Mouse (Mus musculus) kidney, embryonic 16.5 days (tissue): ENCODE measurements around the gene Dapk3. TPM values are rescaled to one million over a fixed set of nuclear protein-coding genes. Genes with fewer than 3 reads are reported as not detected.
A peak's percentile ranks its signal among the peaks of the same experiment; 100 is the strongest.
"Not testable (repeated sequence)": the region's sequence is repeated elsewhere in the genome, so short reads cannot be mapped to it uniquely, and the experiment has no call there.

ENCODE experiments used
- ATAC-seq: fragments of 200-750 bp; cut with Nextera tagmentation; 2 replicates; pipeline ENCODE4 v1.8.0; 2017; ENCODE audit warnings: moderate TSS enrichment; ENCODE audit not compliant: low FRiP score, low TSS enrichment
- H3K27ac ChIP-seq: fragments of 300-500 bp; sonication (generic); 2 replicates; pipeline ENCODE4 v1.5.1; 2014; ENCODE audit warnings: low read length
- H3K27me3 ChIP-seq: fragments of 300-500 bp; sonication (generic); 2 replicates; pipeline ENCODE4 v1.6.1; 2014; ENCODE audit warnings: low read length, control low read depth, mixed read lengths; ENCODE audit not compliant: insufficient read depth
- H3K36me3 ChIP-seq: fragments of 300-500 bp; sonication (generic); 2 replicates; pipeline ENCODE4 v1.6.1; 2014; ENCODE audit warnings: low read length, control low read depth, mixed read lengths; ENCODE audit not compliant: insufficient read depth
- H3K4me1 ChIP-seq: fragments of 300-500 bp; sonication (generic); 2 replicates; pipeline ENCODE4 v1.6.1; 2014; ENCODE audit warnings: low read length, control low read depth, mixed read lengths; ENCODE audit not compliant: insufficient read depth
- H3K4me2 ChIP-seq: fragments of 300-500 bp; sonication (generic); replicated peaks from 2 replicates; pipeline ENCODE4 v1.6.1; 2014; ENCODE audit warnings: low read depth, low read length
- H3K4me3 ChIP-seq: fragments of 300-500 bp; sonication (generic); 2 replicates; pipeline ENCODE4 v1.5.1; 2014; ENCODE audit warnings: mild to moderate bottlenecking, low read length
- H3K9ac ChIP-seq: fragments of 300-500 bp; sonication (generic); replicated peaks from 2 replicates; pipeline ENCODE4 v1.6.1; 2014; ENCODE audit warnings: low read length
- H3K9me3 ChIP-seq: fragments of 300-500 bp; sonication (generic); 2 replicates; pipeline ENCODE4 v1.6.1; 2016; ENCODE audit warnings: low read length, control low read depth
- WGBS: fragments of 180-500 bp; shearing (Covaris S2); extraction: QIAGEN DNeasy Blood & Tissue Kit; methylation state at CpG from one replicate; pipeline ENCODE4 v1.1.7; 2014; 5-methylcytosine and 5-hydroxymethylcytosine counted together
- polyA plus RNA-seq: library from polyadenylated mRNA; unstranded; fragments of >200 nt; fragmentation: Nextera tagmentation; extraction: Ambion mirVana; gene quantifications from 2 replicates; pipeline ENCODE4 v1.2.1, GENCODE M21; 2015

The Dapk3 gene
- polyA plus RNA-seq, 1 experiment from 2014 or later: 39.3 TPM

GRCm38 (mm10) chr10:81176466-81177271 lies 6.1 kb upstream of the Dapk3 start, which contains the start of gene Eef2:
Eef2 (plus strand) TSS chr10:81176631.
- Histone ChIP-seq H3K4me1 (peaks cover 46% of the 10 kb centered on the region), H3K27me3 (no peaks in the 10 kb centered on the region), H3K9me3 (no peaks in the 10 kb centered on the region), H3K9ac (peak within 1 kb of the TSS; percentile 99), H3K36me3 (peaks cover 45% of the 10 kb centered on the region), H3K27ac (peak within 1 kb of the TSS; percentile 91), H3K4me3 (peak within 1 kb of the TSS; percentile 100), H3K4me2 (peak within 1 kb of the TSS; percentile 97)
- peak; percentile 85 for ATAC-seq
- under 1% methylated on average over 77 of the region's 77 CpGs for WGBS

GRCm38 (mm10) chr10:81177491-81177925 lies 5.3 kb upstream of the Dapk3 start:
- Histone ChIP-seq H3K27me3 (no peaks in the 10 kb centered on the region), H3K9ac (peak overlapping the region; percentile 99), H3K36me3 (peaks cover 53% of the 10 kb centered on the region), H3K4me1 (peaks cover 46% of the 10 kb centered on the region), H3K4me2 (peak overlapping the region; percentile 97), H3K27ac (peak overlapping the region; percentile 91), H3K4me3 (peak overlapping the region; percentile 100), H3K9me3 (no peaks in the 10 kb centered on the region)
- 4% methylated on average over 16 of the region's 16 CpGs for WGBS
- no peak for ATAC-seq

DNA sequence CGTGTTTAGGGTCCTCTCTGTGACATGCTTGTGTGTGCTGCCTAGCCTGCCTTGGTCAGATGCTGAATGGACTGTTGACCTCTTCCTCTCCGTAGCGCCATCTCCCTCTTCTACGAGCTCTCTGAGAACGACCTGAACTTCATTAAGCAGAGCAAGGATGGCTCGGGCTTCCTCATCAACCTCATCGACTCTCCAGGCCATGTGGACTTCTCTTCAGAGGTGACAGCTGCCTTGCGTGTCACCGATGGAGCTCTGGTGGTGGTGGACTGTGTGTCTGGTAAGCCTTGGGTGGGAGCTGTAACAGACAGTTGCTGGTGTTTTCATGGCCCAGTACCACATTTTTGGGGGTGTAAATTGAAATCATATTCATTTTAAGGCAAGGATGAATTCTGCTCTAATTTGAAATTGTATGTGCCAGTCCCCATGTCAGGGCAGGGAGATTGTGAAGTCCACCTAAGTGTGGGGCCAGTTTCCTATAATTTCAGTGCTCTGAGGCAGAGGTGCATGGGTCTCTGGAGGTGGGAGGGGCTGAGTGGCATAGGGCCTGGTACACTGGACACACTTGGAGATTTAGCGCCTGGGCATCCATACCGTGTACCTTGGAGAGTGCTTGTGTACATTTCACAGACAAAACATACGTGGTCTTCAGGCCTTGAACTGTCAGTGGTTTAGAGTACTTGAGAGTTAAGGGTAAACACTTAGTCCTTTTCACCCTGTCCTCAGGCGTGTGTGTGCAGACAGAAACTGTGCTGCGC lies 4.7 kb upstream of the Dapk3 start:
- Histone ChIP-seq H3K27ac (peak overlapping the region; percentile 91; the same call in 1 of the 2 replicates), H3K36me3 (peaks cover 53% of the 10 kb centered on the region), H3K9ac (peak overlapping the region; percentile 99), H3K4me1 (peaks cover 42% of the 10 kb centered on the region), H3K4me2 (peak overlapping the region; percentile 97), H3K9me3 (no peaks in the 10 kb centered on the region), H3K4me3 (peak overlapping the region; percentile 100), H3K27me3 (no peaks in the 10 kb centered on the region)
- 54% methylated on average over 14 of the region's 14 CpGs for WGBS
- ATAC-seq: no peak

DNA sequence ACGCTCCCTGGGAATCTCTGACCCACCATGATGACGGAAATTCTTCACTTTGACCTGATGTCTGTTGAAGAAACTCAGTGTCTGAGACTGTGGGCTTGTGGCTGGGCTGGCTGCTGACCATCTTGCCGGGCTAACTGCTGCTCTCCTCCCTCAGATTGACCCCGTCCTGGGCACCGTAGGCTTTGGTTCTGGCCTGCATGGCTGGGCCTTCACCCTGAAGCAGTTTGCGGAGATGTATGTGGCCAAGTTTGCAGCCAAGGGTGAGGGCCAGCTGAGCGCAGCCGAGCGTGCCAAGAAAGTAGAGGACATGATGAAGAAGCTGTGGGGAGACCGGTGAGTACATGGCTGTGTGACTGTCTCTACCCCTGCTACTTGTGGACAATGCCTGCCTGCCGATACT lies 3.9 kb upstream of the Dapk3 start:
- peaks cover 53% of the 10 kb centered on the region for H3K36me3 ChIP-seq
- no peak overlapping the region for H3K9ac ChIP-seq
- WGBS: 91% methylated on average over 11 of the region's 11 CpGs
- no peak overlapping the region for H3K4me3 ChIP-seq
- 0 out of 2 replicates have a peak overlapping the region, but pooled peaks have one; percentile 97 for H3K4me2 ChIP-seq
- peaks cover 41% of the 10 kb centered on the region for H3K4me1 ChIP-seq
- H3K9me3 ChIP-seq: no peaks in the 10 kb centered on the region
- H3K27me3 ChIP-seq: no peaks in the 10 kb centered on the region
- ATAC-seq: no peak
- H3K27ac ChIP-seq: no peak overlapping the region

GRCm38 (mm10) chr10:81179451-81180342 lies 3.1 kb upstream of the Dapk3 start:
- no peak overlapping the region for H3K27ac ChIP-seq
- H3K27me3 ChIP-seq: no peaks in the 10 kb centered on the region
- H3K36me3 ChIP-seq: peaks cover 56% of the 10 kb centered on the region
- H3K9ac ChIP-seq: no peak overlapping the region
- H3K4me3 ChIP-seq: no peak overlapping the region
- H3K4me2 ChIP-seq: no peak overlapping the region
- 90% methylated on average over 32 of the region's 32 CpGs for WGBS
- ATAC-seq: no peak
- no peaks in the 10 kb centered on the region for H3K9me3 ChIP-seq
- peaks cover 40% of the 10 kb centered on the region for H3K4me1 ChIP-seq

DNA sequence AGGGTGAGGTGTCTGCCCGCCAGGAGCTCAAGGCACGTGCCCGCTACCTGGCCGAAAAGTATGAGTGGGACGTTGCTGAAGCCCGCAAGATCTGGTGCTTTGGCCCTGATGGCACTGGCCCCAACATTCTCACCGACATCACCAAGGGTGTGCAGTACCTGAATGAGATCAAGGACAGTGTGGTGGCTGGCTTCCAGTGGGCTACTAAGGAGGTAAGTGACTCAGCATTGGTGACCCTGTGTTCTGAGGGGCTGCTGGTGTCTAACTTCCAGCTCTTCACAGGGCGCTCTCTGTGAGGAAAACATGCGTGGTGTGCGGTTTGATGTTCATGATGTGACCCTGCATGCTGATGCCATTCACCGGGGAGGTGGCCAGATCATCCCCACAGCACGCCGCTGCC lies 1.9 kb upstream of the Dapk3 start:
- Histone ChIP-seq H3K4me2 (no peak overlapping the region), H3K9ac (no peak overlapping the region), H3K4me3 (no peak overlapping the region), H3K27ac (no peak overlapping the region), H3K27me3 (no peaks in the 10 kb centered on the region), H3K9me3 (no peaks in the 10 kb centered on the region), H3K36me3 (peaks cover 62% of the 10 kb centered on the region), H3K4me1 (peaks cover 34% of the 10 kb centered on the region)
- WGBS: 92% methylated on average over 13 of the region's 13 CpGs
- ATAC-seq: no peak

- Histone ChIP-seq H3K4me1 (peaks cover 34% of the 10 kb centered on the region), H3K36me3 (peaks cover 65% of the 10 kb centered on the region)
- WGBS: 86% methylated on average over 12 of the region's 12 CpGs
- ATAC-seq, H3K27ac ChIP-seq, H3K4me3 ChIP-seq, H3K27me3 ChIP-seq, H3K4me2 ChIP-seq, H3K9ac ChIP-seq, H3K9me3 ChIP-seq: not testable (repeated sequence)
Measured at GRCm38 (mm10) chr10:81181860-81182259, 945 bp upstream of the Dapk3 start.

GRCm38 (mm10) chr10:81183805-81184204 lies 1.0 kb downstream of the Dapk3 start, which contains the start of gene 4930442H23Rik:
4930442H23Rik (minus strand) TSS chr10:81183849.
- no peaks in the 10 kb centered on the region for H3K27me3 ChIP-seq
- peak within 1 kb of the TSS; percentile 71 for H3K4me3 ChIP-seq
- H3K4me2 ChIP-seq: peak within 1 kb of the TSS; percentile 63
- H3K36me3 ChIP-seq: peaks cover 56% of the 10 kb centered on the region
- peak within 1 kb of the TSS; percentile 77 for H3K9ac ChIP-seq
- no peaks in the 10 kb centered on the region for H3K9me3 ChIP-seq
- WGBS: 82% methylated on average over 5 of the region's 5 CpGs
- H3K4me1 ChIP-seq: peaks cover 21% of the 10 kb centered on the region
- no peak for ATAC-seq
- peak within 1 kb of the TSS; percentile 86 for H3K27ac ChIP-seq

DNA sequence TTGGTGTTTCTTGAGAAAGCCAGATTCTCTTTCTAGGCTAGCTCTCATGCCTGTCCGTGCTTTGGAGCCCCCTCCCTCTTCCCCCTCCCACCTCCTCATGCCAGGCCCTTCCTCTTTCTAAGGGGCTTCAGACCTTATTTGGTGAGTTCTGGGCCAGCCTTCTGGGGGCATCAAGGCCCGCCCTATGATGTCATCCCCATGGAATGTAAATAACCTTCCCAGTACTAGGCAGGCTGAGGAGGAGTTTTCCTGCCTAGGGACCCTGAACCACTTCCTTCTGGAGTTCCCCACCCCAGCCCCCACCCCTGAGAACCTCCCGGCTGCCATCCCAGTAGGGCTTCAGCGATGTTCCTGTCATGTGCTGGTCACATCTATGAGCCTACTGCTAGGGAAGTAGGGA lies 2.0 kb downstream of the Dapk3 start:
- 39% methylated on average over 4 of the region's 4 CpGs for WGBS
- Histone ChIP-seq H3K9ac (0 out of 2 replicates have a peak overlapping the region, but pooled peaks have one; percentile 9), H3K4me1 (peaks cover 17% of the 10 kb centered on the region), H3K36me3 (peaks cover 50% of the 10 kb centered on the region), H3K27me3 (no peaks in the 10 kb centered on the region), H3K4me3 (no peak overlapping the region), H3K9me3 (no peaks in the 10 kb centered on the region), H3K4me2 (no peak overlapping the region), H3K27ac (peak overlapping the region; percentile 71; the same call in 1 of the 2 replicates)
- no peak for ATAC-seq
